Mouse (Mus musculus) kidney, embryonic 15.5 days (tissue): ENCODE measurements around the gene Gm20425. TPM values are rescaled to one million over a fixed set of nuclear protein-coding genes. Genes with fewer than 3 reads are reported as not detected.

Experiments
- ATAC-seq: fragments of 200-750 bp; cut with Nextera tagmentation; replicated peaks from 2 replicates; pipeline ENCODE4 v1.8.0; 2017; ENCODE audit warnings: moderate TSS enrichment; ENCODE audit not compliant: low FRiP score
- H3K27ac ChIP-seq: fragments of 300-500 bp; sonication (generic); 2 replicates; pipeline ENCODE4 v1.5.1; 2015; ENCODE audit warnings: mild to moderate bottlenecking, inconsistent platforms
- H3K27me3 ChIP-seq: fragments of 300-500 bp; sonication (generic); 2 replicates; pipeline ENCODE4 v1.6.1; 2015; ENCODE audit warnings: inconsistent platforms
- H3K36me3 ChIP-seq: fragments of 300-500 bp; sonication (generic); 2 replicates; pipeline ENCODE4 v1.6.1; 2015; ENCODE audit warnings: inconsistent platforms
- H3K4me1 ChIP-seq: fragments of 300-500 bp; sonication (generic); 2 replicates; pipeline ENCODE4 v1.6.1; 2015; ENCODE audit warnings: inconsistent platforms
- H3K4me2 ChIP-seq: fragments of 300-500 bp; sonication (generic); 2 replicates; pipeline ENCODE4 v1.6.1; 2015; ENCODE audit warnings: moderate library complexity, mild to moderate bottlenecking, inconsistent platforms
- H3K4me3 ChIP-seq: fragments of 300-500 bp; sonication (generic); replicated peaks from 2 replicates; pipeline ENCODE4 v1.5.1; 2015; ENCODE audit warnings: mild to moderate bottlenecking, inconsistent platforms
- H3K9ac ChIP-seq: fragments of 300-500 bp; sonication (generic); 2 replicates; pipeline ENCODE4 v1.6.1; 2015; ENCODE audit warnings: mild to moderate bottlenecking, inconsistent platforms
- H3K9me3 ChIP-seq: fragments of 300-500 bp; sonication (generic); replicated peaks from 2 replicates; pipeline ENCODE4 v1.6.1; 2016; ENCODE audit warnings: inconsistent platforms
- WGBS: fragments of 180-500 bp; shearing (Covaris S2); methylation state at CpG from one replicate; pipeline ENCODE4 v1.1.7; 2015; ENCODE audit warnings: mixed read lengths; 5-methylcytosine and 5-hydroxymethylcytosine counted together
- polyA plus RNA-seq: library from polyadenylated mRNA; unstranded; fragments of >200 nt; fragmentation: Nextera tagmentation; extraction: Ambion mirVana; gene quantifications from 2 replicates; pipeline ENCODE4 v1.2.1, GENCODE M21; 2015

Gm20425 gene
- polyA plus RNA-seq, 1 experiment from 2014 or later: 1.1 TPM

DNA sequence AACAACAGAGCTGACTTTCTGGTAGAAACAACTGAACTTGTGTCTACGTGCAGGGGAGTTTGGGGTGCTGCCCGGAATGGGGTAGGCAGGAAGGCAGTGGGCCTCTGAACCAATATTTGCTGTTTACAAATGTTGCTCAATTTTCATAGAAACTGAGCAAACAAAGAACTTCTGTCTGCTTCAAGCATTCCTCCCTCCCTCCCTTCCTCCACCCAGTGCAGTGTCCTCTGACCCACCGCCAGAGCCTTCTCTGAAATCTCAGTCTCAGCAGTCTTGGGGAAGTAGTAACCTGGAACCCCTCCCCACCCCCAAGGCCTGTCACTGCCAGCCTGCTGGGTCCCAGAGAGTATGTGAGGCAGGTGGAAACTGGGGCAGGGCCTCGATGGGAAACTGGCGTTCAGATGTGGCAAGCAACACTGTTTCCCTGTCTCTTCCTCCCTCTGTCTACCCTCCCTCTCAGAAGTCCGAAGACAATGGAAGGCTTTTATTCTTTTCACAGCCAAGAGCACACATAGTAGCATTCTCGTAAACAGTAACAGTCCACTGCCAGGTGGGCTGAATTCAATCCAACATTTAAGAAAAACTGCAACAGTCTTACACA lies 4.6 kb upstream of the Gm20425 start:
- no peak for ATAC-seq
- no peak overlapping the region for H3K27ac ChIP-seq

DNA sequence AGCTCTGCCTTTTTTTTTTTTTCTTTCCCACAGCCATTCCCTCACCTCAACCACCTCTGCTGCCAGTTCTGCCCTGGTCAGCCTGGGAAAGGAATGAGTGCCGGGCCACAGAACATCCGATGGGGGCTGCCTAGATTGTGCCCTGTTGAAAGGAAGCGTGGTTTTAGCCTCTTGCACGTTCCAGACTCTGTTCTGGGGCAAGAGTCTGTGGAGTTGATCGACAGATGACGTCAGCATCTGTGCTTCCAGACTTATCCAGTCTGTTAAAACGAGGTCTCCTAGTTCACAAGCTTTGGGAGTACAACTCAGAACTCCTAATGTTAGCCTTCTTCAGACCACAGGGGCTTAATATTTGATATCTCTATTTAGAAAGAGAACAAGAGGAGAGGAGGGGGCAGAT lies 4.0 kb upstream of the Gm20425 start:
- WGBS: 79% methylated on average over 7 of the region's 7 CpGs

More for the DNA sequence above, 4.6 kb upstream of the Gm20425 start:
- no peak overlapping the region for H3K4me3 ChIP-seq
- peaks cover 5% of the 10 kb centered on the region; the same call in 1 of the 2 replicates for H3K4me1 ChIP-seq
- H3K36me3 ChIP-seq: no peaks in the 10 kb centered on the region
- no peaks in the 10 kb centered on the region for H3K9me3 ChIP-seq
- H3K9ac ChIP-seq: no peak overlapping the region
- H3K4me2 ChIP-seq: no peak overlapping the region
- 70% methylated on average over 7 of the region's 7 CpGs for WGBS
- no peaks in the 10 kb centered on the region for H3K27me3 ChIP-seq

DNA sequence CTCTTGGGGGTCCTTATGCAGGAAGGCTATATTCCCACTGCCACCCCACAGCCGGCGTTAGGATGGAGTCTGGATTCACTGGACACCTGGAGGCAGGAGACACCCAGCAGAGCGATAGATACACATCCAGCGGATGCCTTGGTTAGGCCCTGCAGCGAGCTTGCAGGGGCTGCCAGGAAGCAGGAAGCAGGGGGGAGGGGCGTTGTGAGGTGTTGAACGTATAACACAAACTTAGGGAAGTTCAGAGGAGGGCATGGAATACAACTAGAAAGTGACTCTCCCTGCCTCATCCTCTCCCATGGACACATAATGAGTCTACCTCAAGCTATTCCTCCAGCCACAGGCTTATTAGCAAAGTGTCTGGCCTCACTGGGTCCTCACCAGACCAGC lies 2.9 kb upstream of the Gm20425 start:
- 59% methylated on average over 7 of the region's 7 CpGs for WGBS
- ATAC-seq: no peak
- no peak overlapping the region for H3K27ac ChIP-seq

More for the DNA sequence above, 4.0 kb upstream of the Gm20425 start:
- Histone ChIP-seq H3K4me1 (peaks cover 5% of the 10 kb centered on the region; the same call in 1 of the 2 replicates), H3K4me3 (no peak overlapping the region), H3K9ac (no peak overlapping the region), H3K4me2 (no peak overlapping the region), H3K36me3 (no peaks in the 10 kb centered on the region), H3K27me3 (no peaks in the 10 kb centered on the region), H3K27ac (no peak overlapping the region), H3K9me3 (no peaks in the 10 kb centered on the region)
- ATAC-seq: no peak

DNA sequence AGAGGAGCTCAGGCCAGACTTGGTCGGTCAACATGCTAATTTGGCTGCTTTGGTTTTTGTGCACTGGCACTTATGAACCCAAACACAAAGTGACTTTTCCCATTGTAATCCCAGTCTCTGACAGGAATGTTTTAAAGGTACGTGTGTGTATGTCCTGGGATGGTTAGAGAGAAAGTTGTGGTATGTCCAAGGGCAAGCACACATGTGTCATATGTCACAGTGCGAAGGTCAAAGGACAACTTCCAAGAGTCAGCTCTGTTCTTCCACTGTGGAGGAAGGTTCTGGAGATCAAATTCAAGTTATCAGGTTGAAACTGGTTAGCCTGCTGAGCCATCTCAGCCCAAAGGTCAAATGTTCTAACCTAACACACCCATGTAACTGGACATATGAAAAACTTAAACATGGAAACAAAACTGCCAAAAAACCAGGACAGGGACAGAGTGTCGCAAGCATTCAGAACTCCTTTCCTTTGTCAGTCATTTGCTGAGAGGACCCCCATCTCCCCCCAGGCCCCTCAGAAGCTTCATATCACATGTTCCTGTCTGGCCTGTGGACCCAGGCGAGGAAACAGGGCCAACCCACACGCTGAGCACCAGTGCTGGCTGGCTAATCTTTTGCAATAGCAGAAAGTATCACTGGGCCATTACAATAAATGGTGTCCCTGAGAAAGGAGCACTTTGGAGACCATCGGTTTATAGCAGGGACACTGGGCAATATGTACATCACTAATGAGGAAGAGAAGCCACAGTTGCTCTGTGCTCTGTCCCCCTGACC lies 2.3 kb upstream of the Gm20425 start:
- no peak overlapping the region for H3K4me3 ChIP-seq
- H3K27ac ChIP-seq: no peak overlapping the region
- H3K9me3 ChIP-seq: no peaks in the 10 kb centered on the region
- no peaks in the 10 kb centered on the region for H3K27me3 ChIP-seq
- H3K4me1 ChIP-seq: peaks cover 5% of the 10 kb centered on the region; the same call in 1 of the 2 replicates
- H3K36me3 ChIP-seq: no peaks in the 10 kb centered on the region
- no peak overlapping the region for H3K4me2 ChIP-seq
- ATAC-seq: no peak
- 88% methylated on average over 7 of the region's 7 CpGs for WGBS
- H3K9ac ChIP-seq: no peak overlapping the region

More for the DNA sequence above, 2.9 kb upstream of the Gm20425 start:
- Histone ChIP-seq H3K4me3 (no peak overlapping the region), H3K9ac (no peak overlapping the region), H3K9me3 (no peaks in the 10 kb centered on the region), H3K36me3 (no peaks in the 10 kb centered on the region), H3K4me2 (no peak overlapping the region), H3K27me3 (no peaks in the 10 kb centered on the region), H3K4me1 (peaks cover 5% of the 10 kb centered on the region; the same call in 1 of the 2 replicates)

DNA sequence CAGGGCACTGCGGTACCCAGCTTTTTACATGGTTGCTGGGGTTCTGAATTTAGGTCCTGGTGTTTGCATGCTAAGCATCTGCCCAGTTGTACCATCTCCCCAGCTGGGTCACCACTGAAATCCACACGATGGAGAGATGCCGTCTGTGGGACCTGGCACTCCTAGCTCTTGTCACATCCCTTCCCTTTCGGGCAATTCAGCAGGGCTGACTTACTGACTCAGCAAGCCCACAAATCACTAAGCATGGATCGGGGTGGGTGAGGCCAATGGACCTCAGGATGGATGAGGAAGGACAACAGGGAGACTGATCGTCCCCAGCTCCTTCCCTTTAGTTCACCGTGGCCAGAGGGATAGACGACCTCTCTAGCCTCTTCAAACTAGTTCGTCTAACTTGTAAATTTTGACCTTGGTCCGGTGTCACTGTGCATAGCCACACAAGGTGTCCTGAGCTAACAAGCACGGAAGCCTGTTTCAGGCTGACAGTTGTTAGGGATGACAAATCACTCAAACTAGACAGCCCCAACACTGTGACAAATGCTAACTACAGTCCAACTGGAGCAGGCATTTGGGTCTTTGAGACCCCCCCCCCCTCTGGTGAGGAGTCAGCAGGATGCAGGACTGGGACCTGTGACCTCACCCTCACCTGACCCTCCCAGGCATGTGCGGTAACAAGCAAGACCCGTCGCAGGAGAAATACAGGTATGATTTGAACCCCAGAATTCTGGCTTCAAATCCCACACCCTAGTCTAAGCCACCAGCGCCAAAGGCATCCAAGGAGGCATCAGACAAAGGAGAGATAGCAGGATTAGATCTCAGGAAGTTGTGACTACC lies 855 bp downstream of the Gm20425 start:
- Histone ChIP-seq H3K4me3 (no peak overlapping the region), H3K9ac (no peak overlapping the region), H3K4me1 (peaks cover 5% of the 10 kb centered on the region; the same call in 1 of the 2 replicates), H3K9me3 (no peaks in the 10 kb centered on the region), H3K27me3 (no peaks in the 10 kb centered on the region), H3K27ac (no peak overlapping the region), H3K36me3 (no peaks in the 10 kb centered on the region), H3K4me2 (no peak overlapping the region)
- 78% methylated on average over 15 of the region's 15 CpGs for WGBS
- no peak for ATAC-seq

DNA sequence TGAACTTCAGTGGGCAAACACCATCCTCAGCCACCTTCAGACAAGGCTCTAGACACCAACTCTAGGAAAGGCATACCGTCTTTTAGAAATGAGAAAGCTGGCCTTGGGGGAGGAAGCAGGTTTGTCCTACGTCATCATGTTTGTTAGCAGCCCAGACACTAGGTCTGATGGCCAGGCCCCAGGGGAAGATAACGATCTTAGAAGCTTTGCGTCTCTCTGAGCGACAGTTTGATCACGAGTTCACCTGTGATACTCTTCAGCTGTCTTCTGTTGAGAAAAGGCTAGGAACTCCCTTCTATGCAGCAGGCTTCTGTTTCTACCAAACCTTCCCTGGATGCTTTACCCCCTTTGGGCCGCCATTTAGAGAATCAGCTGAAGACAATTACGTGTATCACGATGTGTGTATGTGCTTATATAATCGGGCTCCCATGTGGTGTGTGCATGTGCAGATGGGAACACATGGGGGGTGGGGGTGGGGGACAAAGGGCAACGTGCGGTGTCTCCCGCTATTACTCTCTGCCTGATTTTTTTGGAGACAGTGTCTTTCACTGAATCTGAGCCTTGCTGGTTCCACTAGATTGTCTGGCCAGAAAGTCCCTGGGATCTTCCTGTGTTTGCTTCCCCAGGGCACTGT lies 1.6 kb downstream of the Gm20425 start:
- Histone ChIP-seq H3K36me3 (no peaks in the 10 kb centered on the region), H3K4me3 (no peak overlapping the region), H3K4me2 (no peak overlapping the region), H3K9ac (no peak overlapping the region), H3K4me1 (peaks cover 5% of the 10 kb centered on the region; the same call in 1 of the 2 replicates), H3K27ac (no peak overlapping the region), H3K9me3 (no peaks in the 10 kb centered on the region), H3K27me3 (no peaks in the 10 kb centered on the region)
- 75% methylated on average over 13 of the region's 13 CpGs for WGBS
- ATAC-seq: no peak

DNA sequence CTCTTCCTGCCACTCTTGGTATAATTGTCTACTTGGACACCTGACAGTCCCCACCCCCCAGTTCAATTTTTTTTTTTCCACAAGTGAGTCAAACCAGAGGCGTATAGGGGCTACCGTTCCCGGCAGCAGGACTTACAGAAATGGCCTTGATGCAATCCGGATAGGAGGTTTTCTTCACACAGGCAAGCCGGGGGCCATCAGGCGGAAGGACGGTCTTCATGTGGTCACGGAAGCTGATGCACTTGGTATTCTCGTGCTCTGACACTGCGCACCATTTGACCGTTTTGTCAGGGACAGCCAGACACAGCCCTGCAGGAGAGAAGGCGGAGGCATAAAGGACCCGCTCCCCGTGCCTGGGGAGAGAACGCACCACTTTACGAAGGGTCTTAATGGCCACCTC lies 2.3 kb downstream of the Gm20425 start:
- 86% methylated on average over 16 of the region's 16 CpGs for WGBS
- no peak for ATAC-seq
- no peaks in the 10 kb centered on the region for H3K27me3 ChIP-seq

DNA sequence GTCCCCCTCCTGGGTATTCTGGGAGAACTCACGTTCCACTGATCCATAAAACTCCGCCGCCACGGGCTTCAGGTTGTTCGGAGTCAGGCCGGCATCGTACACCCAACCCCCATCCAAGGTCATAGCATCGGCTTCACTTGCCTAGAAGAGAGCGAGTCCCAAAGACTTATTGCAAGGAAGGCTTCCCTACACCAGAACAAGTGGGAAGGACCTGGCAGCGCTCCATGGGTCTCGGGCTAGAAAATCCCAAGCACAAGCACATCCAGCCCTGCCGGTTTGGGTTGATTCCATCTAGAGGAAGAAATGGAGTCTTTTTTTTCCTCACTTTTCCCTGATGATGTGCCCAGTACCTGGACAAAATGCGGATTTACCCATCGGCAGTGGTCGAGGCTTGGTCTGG lies 3.3 kb downstream of the Gm20425 start:
- peaks cover 5% of the 10 kb centered on the region; the same call in 1 of the 2 replicates for H3K4me1 ChIP-seq
- 85% methylated on average over 15 of the region's 15 CpGs for WGBS

More for the DNA sequence above, 2.3 kb downstream of the Gm20425 start:
- no peaks in the 10 kb centered on the region for H3K36me3 ChIP-seq
- H3K9ac ChIP-seq: no peak overlapping the region
- H3K4me1 ChIP-seq: peaks cover 5% of the 10 kb centered on the region; the same call in 1 of the 2 replicates
- H3K27ac ChIP-seq: no peak overlapping the region
- no peak overlapping the region for H3K4me3 ChIP-seq
- no peak overlapping the region for H3K4me2 ChIP-seq
- no peaks in the 10 kb centered on the region for H3K9me3 ChIP-seq

DNA sequence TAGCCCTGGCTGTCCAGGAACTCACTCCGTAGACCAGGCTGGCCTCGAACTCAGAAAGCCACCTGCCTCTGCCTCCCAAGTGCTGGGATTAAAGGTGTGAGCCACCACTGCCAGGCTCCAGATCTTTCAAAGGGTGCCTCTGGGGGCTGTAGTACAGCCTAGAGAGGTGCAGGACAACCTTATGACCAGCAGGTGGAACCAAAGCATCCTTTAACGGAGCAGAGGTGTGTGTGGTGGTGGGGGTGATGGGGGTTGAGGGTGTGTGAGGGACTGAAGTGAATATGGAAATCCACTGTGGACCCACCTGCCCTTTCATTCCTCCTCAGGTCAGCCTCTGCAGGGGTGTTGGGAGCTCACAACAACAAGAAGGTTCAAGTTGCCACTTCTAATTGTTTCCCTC lies 4.6 kb downstream of the Gm20425 start:
- H3K4me2 ChIP-seq: no peak overlapping the region
- 75% methylated on average over 3 of the region's 3 CpGs for WGBS
- H3K36me3 ChIP-seq: no peaks in the 10 kb centered on the region
- no peak overlapping the region for H3K27ac ChIP-seq
- no peak overlapping the region for H3K9ac ChIP-seq
- H3K4me3 ChIP-seq: no peak overlapping the region
- H3K27me3 ChIP-seq: no peaks in the 10 kb centered on the region
- H3K9me3 ChIP-seq: no peaks in the 10 kb centered on the region
- ATAC-seq: no peak; the same call in 1 of the 2 replicates
- H3K4me1 ChIP-seq: peaks cover 2% of the 10 kb centered on the region; the same call in 1 of the 2 replicates

More for the DNA sequence above, 3.3 kb downstream of the Gm20425 start:
- H3K9ac ChIP-seq: no peak overlapping the region
- H3K4me3 ChIP-seq: no peak overlapping the region
- H3K27ac ChIP-seq: no peak overlapping the region
- no peak for ATAC-seq
- H3K9me3 ChIP-seq: no peaks in the 10 kb centered on the region
- no peaks in the 10 kb centered on the region for H3K36me3 ChIP-seq
- H3K4me2 ChIP-seq: no peak overlapping the region
- no peaks in the 10 kb centered on the region for H3K27me3 ChIP-seq

DNA sequence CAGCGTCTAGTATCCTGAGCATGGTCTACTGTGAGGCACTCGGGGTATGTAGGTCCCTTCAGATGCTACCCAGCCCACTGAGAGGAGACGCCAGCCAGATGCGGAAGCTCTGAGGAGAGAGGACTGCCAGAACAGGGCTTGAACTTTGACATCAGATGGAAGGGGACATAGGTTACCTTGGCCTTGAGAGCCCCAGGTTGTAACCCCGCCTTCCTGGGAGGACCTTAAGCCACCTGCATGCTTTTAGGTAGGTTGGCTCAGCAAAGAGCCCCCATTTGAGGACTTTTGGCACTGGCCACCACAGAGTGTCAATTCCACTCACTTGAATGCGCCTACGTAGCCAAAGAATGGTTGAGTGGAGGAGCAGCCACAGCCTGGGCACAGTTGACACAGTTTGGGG lies 5.4 kb downstream of the Gm20425 start:
- Histone ChIP-seq H3K9ac (no peak overlapping the region), H3K4me3 (no peak overlapping the region), H3K27ac (no peak overlapping the region), H3K36me3 (no peaks in the 10 kb centered on the region), H3K4me2 (no peak overlapping the region), H3K4me1 (no peaks in the 10 kb centered on the region), H3K27me3 (no peaks in the 10 kb centered on the region), H3K9me3 (no peaks in the 10 kb centered on the region)
- ATAC-seq: no peak
- 90% methylated on average over 7 of the region's 7 CpGs for whole genome bisulfite sequencing

DNA sequence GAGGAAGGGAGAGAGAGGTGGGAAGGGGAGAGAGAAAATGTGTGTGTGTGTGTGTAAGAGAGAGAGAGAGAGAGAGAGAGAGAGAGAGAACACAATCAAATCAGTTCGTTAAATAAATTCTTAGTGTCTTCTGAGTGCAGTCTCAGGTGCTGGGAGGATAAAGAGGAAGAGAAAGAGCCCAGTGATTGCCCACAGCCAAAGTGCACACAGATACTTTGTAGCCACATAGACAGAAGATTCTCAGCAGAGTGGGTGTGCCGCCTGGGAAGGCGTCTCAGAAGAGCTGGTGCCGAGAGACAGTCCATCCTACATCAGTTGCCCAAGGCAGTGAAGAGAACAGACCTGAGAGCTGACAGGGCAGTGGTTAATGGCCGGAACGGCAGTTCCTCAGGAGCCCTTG lies 15.8 kb downstream of the Gm20425 start:
- no peak overlapping the region for H3K4me2 ChIP-seq
- H3K36me3 ChIP-seq: no peaks in the 10 kb centered on the region
- ATAC-seq: no peak
- no peak overlapping the region for H3K9ac ChIP-seq
- H3K4me1 ChIP-seq: no peaks in the 10 kb centered on the region
- no peaks in the 10 kb centered on the region for H3K27me3 ChIP-seq
- H3K4me3 ChIP-seq: no peak overlapping the region
- no peaks in the 10 kb centered on the region for H3K9me3 ChIP-seq
- 71% methylated on average over 6 of the region's 6 CpGs for WGBS
- H3K27ac ChIP-seq: no peak overlapping the region
